Mouse (Mus musculus) WW6 (cell line): ENCODE data around the gene Sipa1l1.
A peak's percentile ranks its signal among the peaks of the same experiment; 100 is the strongest.

Experiments
- DNase-seq: peaks from one replicate; pipeline ENCODE4 v3.0.0-alpha.2; 2013; ENCODE audit warnings: low read depth, low spot score

Gene Sipa1l1

DNA sequence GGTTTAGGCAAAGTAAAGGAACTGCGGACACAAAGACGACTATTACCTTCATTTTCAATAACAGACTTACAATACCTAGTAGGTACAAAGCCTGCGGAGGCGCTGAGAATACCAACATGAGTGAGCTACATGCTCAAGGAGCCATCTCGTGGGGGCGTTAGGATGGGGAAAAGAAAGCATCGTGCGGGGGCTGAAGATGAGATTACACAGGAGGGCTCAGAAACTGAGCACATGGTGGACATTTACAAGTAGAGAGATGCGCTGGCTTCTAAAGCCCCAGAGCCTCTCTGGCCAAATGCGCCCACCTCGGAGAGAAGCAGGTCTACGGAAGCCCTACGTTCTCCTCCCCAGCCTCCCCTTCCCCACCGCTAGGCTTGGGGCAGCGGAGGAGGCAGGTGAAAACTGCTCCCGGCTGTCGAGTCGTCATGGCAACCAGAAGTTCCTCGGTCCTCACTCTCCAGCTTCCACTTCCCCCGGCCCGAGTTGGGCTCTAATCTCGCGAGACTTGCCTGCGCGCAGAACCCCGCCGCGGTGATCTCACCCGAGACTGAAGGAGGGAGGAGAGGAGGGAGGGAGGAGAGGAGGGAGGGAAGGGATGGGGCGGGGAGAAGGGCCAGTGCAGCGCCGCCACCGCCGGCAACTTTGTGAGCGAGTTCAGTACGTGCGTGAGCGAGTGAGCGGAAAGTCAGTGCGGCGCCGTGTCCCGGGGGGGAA is at the start of gene Sipa1l1:
Gene Sipa1l1, plus strand, starts transcription at position 501 of the 714 bp plus-strand sequence.
- peak; percentile 96 for DNase-seq

DNA sequence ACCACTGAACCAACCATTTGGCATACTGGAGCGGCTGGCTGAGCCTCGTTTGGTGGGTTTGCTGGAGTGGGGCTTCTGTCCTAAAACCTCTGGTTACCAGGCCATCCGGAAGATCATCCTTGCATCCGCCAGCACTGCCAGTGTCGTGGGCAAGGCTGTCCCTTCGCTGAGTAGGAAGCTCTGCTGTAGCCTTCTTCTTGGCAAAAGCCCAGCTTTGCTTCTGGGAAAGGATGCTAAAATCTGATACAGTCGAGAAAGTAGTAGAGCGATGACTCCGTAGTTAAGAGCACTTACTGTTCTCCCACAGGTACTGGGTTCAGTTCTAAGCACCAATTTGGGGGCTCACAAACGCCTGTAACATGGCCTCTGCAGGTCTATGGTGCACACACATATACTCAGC is 47.2 kb upstream of the Sipa1l1 start:
- DNase-seq = no peak

- DNase-seq = no peak
Observed at GRCm38 (mm10) chr12:82122450-82123249, 46.5 kb upstream of the Sipa1l1 start.

DNA sequence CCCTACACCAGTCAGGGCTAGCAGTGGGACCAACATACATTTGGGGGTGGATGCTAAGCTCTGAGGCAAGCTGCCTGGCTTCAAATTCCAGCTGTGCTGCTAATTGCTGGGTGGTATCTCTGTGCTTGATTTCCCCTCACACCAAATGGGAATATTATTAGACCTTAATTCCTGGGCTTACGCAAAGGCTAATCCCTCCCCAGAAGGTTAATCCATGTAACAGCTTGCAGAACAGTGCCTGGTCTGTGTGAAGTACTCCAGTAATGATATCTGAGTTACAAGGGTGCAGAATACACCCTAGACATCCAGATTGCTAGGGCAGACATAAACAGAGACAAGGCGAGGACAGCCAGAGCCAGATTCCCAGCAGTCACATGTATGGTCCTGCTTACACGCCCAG is 42.3 kb upstream of the Sipa1l1 start:
- no peak for DNase-seq

DNA sequence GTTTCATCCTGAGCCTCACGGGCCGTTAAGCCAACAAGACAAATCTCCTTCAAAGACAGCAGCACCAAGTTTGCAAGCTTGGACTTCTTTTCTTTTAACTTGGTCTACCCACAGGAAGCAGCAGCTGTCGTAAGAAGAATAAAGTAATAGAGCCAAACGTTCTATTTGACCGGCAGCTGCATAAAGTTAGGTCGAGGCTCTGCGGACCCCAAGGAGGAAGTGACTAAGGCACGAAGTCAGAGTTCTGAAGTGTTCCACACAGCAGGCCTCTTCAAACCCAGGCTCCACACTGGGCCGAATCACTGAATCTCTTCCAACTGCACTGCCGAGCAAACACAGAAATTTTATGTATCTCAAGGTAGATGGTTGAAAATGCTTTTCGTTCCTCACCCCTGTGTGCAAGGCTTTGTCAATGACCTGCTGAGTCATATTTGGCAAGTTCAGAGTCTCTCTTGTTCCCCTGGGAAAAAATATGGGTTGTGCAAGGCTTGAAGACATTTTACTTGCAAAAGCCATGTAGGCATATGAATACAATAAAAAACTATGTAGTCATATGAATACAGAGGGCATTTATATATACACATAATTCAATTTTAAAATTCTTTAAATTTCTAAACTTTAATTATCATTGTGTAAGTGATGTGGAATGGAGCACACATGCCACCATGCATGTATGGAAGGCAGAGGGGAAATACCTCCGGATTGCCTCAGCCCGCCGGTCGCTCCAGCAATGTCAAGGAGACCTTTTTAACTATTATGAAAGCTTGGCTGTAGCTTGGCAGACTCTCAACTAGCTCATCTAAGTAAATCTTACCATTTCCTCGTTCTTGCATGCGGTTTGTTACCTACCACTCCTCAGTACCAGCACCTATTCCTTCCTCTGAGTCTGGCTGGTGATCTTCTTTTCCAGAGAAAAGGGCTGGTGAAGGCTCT is 29.6 kb upstream of the Sipa1l1 start:
- no peak for DNase-seq

DNA sequence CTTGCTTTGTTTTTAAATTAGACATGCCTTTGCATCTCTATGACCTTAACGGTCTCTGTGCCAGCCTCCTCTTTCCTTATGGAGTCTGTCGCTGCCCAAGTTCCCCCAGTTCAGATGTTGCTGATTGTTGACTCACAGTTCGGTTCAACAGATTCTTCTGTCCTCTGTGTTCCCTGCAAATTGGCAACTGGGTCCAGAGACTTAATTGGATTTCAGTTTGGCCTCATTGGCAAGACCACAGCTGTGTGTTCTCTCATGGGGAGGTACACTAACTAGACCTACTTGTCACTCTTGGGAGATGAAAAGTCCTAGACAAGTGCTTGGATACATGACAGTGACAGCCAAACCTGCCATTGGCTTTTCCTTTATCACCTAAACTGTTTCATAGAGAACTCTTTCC is 25.7 kb upstream of the Sipa1l1 start:
- DNase-seq = no peak

DNA sequence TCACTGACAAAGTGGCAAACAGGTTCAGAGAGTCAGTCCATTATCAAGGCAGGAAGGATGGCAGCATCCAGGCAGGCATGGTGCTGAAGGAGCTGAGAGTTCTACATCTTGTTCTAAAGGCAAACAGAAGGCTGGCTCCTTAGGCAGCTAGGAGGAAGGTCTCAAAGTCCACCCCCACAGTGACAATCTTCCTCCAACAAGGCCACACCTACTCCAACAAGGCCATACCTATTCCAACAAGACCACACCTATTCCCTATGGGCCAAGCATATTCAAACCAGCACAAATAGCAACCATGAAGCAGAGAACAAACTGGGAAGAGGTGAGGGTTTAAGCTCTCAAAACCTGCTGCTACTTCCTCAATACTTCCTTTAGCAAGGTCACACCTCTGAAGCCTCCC is 23.9 kb upstream of the Sipa1l1 start:
- no peak for DNase-seq

- no peak for DNase-seq
Observed at GRCm38 (mm10) chr12:82147021-82147693, 22.0 kb upstream of the Sipa1l1 start.

GRCm38 (mm10) chr12:82148328-82148930 is 20.7 kb upstream of the Sipa1l1 start:
- no peak for DNase-seq

GRCm38 (mm10) chr12:82151019-82151418 is 18.1 kb upstream of the Sipa1l1 start:
- no peak for DNase-seq

DNA sequence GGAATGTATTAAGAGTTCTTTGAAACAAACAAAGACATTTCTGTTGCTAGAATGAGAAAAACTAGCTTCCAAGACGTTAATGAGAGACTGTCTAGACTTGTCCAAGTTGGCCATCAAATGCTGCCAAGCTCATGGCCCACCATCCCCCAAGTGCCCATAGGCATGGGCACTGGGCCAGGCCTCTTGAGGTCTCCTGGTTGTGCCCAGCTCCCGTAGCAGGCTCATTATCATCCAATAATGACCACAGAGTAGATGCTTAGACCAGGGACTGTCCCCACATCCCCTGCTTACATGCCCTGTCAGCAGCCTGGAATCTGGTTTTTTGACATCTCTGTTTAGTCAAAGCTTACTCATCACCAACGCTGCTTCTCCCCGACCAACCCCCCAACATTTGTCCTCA is 14.6 kb upstream of the Sipa1l1 start:
- no peak for DNase-seq

GRCm38 (mm10) chr12:82158516-82158915 is 10.6 kb upstream of the Sipa1l1 start:
- DNase-seq = no peak

GRCm38 (mm10) chr12:82159372-82159771 is 9.7 kb upstream of the Sipa1l1 start:
- DNase-seq = no peak

DNA sequence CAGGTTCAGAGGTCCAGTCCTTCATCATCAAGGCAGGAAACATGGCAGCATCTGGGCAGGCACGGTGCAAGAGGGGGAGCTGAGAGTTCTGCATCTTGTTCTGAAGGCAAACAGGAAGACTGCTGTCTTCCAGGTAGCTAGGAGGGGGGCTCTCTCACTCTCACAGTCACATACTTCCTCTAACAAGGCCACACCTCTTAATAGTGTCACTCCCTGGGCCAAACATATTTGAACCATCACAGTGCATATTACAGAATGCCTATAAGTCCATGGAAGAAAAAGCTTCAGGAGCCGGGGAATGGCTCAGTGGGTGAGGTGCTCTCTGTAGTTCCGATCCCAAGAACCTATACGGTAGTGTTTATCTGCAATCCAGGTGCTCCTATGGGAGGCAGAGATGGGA is 3.5 kb upstream of the Sipa1l1 start:
- no peak for DNase-seq

- no peak for DNase-seq
Observed at GRCm38 (mm10) chr12:82166101-82166571, 3.0 kb upstream of the Sipa1l1 start.

GRCm38 (mm10) chr12:82169571-82170431 is 681 bp downstream of the Sipa1l1 start:
- DNase-seq = no peak

GRCm38 (mm10) chr12:82170461-82171279 is 1.6 kb downstream of the Sipa1l1 start:
- no peak for DNase-seq

DNA sequence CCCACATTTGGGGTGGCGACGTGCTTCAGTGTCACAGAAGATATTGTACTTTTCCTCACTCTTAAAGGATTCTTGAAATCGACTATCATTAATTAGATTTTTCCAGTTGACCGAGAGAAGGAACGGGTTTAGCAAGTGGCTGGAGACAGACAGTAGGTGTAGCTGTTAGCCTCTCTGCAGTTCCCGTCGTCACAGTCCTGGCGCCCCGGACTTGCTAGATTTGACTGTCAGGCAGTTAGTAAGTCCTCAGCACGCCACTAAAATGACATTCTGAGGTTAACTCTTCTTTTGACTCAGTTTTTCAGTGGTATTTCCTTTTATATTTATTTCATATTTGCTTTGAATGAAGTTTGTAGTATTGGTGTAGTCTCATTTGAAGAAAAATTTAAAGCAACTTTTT is 2.5 kb downstream of the Sipa1l1 start:
- DNase-seq = no peak

DNA sequence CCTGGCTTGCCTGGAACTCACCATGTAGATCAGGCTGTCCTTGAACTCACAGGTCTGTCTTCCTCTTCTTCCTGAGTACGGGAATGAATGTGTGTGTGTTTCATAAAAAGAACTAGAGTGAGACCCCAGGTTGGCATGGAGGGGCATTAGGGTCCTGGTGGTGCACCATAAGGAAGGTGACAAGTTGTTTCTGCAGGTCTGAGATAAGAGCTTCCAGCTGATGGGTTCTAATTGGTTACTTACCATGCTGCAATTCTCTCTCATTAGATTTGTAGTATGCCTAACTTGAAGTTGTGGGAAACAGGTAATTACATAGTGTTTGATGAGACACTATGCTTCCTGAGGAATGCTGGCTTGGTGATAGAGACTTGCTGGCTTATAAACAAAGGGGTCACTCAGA is 4.5 kb downstream of the Sipa1l1 start:
- DNase-seq = no peak
